Mouse (Mus musculus) right cerebral cortex, adult 2 months (tissue): ENCODE measurements around the gene Utp11.
"Not testable (repeated sequence)": the region's sequence is repeated elsewhere in the genome, so short reads cannot be mapped to it uniquely, and the experiment has no call there.

Experiments used
- DNase-seq, 2 experiments: peaks; one replicate each; pipeline ENCODE4 v3.0.0; 2021 to 2022; ENCODE audit warnings: low spot score in 2 of 2

Gene Utp11

DNA sequence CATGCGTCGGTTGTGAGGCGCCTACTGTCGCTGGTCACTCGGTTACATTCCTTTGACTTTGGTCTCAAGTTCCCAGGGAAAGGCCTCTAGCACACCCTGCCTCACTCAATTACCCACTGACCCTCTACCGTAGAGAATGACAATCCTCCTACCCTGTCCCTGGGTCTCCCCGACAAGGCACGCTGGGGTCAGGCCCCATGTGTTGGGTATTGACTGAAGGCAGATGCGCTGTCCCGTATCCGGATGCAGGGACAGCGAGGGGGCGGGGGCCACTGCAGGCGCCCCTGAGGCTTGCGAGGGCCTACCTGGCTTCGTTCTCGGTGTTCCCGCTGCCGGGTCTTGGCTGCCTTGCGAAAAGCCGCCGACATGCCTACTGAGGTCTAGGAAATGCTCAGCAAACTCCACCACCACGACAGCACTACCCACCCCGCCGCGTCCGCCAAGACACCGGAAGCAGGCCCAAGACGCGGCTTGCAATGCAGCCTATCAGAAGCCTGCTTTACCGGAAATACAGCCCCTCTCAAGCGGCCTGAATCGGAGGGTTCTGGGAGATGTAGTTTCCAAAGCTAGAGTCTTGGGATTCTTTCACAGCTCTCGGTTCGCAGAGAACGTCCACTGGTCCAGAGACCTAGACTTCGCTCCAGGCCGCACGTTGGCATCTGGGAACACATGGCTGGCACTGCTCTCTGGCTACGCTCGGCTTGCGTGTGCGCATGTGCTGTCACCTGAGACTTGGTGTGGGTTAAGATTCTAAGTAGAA is at the start of gene Utp11:
Utp11 (minus strand) TSS at position 466 of the 760 bp plus-strand sequence.
- DNase-seq = peak; percentile 88 to 89

DNA sequence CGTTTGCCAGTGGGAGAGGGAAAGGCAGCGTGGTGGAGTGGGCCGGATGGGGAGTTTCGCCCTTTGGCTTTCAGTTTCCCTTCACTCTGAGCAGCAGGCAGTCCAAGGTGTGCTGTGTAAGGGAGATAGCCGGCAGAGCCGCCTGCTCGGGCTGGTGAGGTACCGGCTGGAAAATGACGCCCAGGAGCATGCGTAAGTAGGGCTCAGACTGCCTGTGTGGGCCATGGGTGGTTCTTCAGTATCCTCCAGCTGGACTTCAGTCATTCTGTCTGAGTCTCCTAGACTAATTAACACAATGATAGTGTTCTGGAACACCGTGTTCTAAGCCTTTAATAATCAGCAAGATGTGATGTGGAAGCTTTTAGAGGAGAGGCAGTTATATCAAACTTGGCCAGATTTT is 49.4 kb upstream of the Utp11 start:
- DNase-seq = no peak

DNA sequence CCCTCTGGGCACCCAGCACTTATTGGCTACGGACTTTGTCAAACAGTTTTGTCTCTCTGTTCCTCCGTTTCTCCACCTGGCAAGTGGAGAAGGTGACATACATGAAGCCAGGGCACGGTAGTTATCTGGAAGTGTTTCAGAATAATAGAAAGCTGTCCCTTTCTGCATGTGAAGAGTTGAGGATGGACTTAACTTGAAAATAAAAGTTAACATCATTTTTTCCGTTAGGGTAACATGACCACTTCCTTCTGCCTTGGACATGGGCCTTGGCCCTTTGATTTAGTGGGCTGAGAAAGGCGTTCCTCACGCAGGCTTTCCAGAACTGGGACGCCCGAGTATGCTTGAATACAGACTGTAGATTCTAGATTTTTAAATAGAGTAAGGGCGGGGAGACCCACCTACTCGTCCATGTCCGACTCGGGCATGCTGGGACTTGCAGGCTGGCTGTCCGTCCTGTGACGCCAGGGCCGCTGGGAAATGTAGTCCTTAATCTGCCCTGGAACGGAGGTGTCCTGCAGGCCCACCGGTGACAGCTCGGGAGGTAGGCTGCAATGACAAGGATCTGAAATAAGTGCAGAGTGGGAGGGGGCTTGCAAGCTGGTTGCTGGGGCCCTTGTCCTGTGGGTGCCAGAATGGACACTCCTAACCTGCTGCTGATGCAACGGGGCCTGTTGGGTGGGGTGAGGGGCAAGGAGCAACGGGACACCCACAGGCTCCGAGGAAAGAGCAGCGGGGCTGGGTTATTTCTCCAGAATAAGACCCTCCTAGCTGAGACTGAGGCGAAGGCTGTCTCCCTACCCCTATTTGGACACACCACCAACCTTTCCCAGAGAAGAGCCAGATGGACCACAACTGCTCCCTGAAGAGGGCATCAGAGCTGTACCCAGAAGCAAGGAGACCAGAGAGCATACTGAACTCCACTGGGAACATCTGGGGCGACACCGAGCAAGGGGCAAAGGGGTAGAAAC is 48.3 kb upstream of the Utp11 start, which contains the start of gene Inpp5b:
Inpp5b (plus strand) TSS at position 475 of the 968 bp plus-strand sequence.
- DNase-seq = peak; percentile 88 to 94

DNA sequence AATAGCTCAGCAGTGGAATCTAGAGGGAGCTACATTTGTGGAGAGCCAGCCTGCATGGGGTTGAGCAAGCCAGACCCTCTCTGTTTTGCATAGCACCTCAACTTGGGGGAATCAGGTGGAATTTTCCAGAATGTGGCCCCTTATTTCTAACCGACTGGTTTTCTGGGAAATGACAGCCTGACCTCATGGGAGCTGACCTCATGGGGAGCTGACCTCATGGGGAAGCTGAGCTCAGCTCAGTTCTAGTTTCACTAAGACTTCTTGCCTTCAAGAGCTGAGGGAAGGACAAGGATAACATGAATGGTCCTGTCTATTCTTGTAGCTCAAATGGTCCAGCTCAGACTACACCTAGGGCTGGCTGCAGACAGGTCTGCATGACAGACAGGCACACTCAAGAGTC is 45.4 kb upstream of the Utp11 start:
- DNase-seq = no peak

DNA sequence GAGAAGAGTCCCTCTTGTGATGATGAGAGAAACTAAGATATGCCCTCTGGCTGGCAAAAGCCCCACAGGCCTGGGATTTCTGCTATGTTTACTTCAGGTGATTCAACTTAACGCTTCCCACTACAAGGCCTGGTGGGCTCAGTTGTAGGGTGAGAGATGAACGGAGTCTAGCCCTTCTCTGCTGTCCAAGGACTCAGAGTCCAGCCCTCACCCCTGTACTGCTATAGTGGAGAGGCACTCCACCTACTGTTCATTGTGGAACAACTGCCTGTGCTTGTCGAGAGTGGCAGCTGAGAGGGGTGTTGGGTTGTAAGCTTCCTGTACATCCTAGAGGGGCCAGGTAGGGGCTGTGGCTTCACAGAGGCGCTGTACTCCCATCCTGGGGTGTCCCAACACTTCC is 44.6 kb upstream of the Utp11 start:
- DNase-seq = no peak

DNA sequence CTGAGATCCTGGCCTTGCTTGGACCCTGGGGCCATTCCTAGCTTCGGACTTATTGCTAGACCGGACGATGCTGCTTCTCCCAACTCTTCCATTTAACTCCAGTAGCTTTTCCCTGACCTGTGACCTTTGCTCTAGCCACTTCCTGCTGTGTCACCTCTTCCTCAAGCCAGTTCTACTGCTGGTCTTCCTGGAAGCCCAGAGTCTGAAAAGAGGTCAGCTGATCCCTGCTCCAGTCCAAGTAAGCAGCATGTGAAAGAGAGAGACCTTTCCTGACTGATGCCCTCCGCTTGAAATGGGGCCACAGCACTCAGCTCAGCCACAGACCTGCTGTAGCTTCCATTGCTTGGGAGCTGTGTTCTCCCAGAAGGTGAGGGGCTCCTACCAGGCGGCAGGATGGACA is 44.1 kb upstream of the Utp11 start:
- DNase-seq = no peak

DNA sequence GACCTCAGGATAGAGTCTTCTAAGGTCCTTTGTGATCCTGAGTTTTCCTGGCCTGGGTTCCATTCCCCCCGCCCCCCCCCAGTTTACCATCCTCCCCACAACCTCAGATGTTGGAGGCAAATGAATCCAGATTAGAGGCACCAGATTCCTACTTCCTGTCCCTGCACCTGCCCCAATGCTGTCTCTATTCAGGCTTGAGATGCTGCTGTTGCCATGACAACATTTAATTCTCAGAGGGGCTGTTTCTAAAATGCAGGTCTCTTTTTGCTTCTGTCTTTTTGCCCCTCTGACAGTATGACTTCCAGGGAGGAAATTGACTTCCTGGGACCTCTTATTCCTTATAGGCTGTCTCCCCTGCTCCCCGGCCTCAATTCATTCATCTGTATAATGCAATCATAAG is 43.6 kb upstream of the Utp11 start:
- DNase-seq = no peak

DNA sequence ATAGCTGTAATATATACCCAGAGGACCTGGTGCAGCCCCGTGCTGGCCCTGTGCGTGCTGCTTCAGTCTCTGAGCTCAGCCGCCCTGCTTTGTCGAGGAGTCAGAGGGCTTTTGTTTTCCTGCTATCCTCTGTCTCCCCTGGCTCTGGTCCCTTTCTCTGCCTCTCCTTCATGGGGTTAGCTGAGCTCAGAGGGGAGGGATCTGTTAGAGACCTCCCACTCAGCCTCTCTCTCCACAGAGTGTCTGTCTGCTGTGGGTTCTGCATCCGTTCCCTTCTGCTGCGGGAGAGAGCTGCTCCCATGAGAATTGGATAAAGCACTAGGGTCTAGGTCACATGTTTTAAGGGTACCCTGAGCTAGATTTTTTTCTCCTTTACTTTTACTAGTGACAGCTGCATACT is 32.7 kb upstream of the Utp11 start:
- DNase-seq = no peak

DNA sequence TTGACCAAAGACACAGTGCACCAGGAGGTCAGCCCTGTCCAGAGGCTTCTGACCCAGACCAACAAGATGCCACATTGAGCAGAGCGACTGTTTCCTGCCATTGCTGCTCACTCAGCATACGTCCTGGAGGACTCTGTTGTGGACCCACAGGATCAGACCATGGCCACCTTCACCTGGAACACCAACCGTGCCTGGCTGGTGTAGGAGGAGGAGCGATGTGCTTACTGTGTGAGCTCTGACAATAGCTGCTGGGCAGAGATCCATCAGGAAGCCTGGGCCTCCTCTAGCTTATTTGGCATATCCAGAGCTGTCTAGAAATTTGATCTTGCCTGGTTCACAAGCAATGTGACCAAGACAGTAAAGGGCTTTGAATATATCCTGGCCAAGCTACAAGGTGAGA is 25.7 kb upstream of the Utp11 start:
- no peak for DNase-seq

DNA sequence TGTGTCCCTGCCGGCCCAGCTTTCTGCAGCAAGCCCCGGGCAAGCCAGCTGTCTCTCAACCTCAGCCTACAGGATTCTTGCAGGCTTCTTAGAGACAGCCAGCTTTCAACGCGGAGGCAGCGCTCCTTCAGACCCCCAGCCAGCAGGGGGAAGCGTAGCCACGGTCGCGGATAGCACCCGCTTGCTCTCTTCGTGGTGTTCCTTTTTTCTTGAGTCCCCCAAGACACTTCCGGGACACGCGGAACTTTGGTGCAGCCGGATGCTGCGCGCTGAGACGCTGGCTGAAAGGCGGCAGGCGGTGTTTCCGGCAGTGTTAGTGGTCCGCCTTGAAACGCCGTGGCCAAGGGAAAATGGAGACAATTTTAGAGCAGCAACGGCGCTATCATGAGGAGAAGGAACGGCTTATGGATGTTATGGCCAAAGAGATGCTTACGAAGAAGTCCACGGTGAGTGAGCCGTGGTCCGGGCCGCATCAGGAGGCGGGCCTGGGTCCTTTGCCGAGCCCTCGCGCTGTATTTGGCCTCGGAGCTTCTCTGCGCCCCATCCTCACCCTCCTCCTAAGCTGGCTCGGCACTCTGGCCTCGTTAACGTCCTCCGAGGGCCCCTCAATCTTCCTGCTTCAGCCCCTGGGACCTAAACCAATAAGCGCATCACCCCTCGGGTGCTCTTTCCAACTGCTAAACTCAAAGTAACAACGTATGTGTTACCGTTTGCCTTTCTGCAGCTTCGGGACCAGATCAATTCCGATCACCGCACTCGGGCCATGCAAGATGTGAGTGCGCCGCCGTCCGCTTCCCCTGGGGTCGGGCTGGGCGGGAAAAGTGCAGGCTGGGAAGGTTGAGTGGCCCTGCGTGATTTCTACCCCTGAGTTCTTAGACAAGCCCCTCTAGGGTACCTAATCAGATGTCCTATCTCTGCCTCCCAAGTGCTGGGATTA is 21.4 kb upstream of the Utp11 start, which contains the start of gene Sf3a3:
Sf3a3 (plus strand) TSS at position 232 of the 937 bp plus-strand sequence.
- peak; percentile 96 to 97 for DNase-seq

DNA sequence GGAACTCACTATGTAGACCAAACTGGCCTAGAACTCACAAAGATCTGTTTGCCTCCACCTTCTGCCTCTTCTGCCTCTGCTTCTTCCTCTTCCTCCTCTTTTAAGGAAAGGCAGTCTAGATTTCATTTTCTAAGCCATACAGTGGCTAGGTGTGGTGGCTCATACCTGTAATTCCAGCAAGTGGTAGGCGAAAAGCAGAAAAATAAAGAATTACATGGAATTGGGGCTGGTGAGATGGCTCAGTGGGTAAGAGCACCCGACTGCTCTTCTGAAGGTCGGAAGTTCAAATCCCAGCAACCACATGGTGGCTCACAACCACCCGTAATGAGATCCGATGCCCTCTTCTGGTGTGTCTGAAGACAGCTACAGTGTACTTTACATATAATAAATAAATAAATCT is 20.4 kb upstream of the Utp11 start:
- not testable (repeated sequence) for DNase-seq

DNA sequence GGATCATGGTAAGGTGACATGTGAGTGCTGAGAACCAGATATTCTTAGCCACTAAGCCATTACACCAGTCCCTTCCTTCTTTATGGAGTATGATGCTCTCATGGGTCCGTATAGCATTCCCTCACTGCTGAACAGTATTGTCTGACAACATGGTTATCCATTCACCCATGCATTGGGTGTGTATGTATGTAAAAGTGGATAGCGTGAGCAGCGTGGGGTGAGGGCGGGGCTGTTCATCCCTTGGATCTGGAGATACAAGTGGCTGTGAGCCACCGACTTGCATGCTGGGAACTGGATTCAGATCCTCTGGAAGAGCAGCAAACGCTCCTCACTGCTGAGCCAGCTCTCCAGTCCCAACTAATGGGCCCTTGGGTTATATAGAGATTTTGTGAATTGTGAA is 19.2 kb upstream of the Utp11 start:
- no peak for DNase-seq

DNA sequence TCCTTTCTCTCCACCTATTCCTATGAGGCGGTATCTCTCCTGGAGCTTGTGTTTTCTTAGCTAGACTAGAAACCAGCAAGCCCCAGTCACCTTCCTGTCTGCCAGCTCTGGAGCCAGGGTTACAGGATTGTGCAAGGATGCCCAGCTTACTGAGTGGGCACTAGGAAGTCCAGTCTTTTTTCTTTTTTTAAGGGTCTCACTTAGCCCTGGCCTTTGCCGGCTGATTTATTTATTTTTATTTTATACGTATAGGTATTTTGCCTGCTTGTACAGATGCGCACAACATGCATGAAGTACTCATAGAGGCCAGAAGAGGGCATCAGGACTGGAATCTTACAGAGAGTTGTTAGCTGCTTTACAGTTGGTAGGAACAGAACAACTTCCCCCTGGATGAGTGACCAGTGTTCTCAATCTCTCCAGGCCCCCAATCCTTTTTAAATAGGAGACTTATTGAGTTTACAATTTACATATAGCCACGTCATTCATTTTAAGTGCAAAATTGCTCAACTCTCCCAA is 17.4 kb upstream of the Utp11 start:
- DNase-seq = peak; percentile 52 to 66

DNA sequence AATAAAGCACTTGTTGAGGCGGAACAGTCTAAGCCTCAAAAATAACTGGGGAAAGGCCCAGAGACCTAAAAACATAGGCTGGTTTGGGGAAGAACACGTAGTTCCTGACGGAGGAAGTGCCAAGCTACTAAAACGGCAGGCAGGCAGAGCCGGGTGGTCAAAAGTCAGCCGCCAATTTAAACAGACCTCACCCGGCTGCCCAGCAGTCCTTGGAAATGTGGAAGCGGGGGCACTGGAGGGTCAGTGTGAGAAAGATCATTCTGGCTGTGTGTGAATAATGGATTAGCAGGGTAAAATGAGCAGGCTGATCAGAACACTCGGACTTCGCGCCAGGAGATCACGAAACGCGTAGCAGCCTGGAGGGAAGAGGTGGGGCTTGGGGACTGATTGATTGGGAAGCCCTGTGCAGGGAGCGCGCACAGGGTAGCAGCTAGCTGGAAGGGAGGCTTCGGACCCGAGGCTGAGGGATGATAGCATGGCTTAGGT is 16.6 kb upstream of the Utp11 start:
- DNase-seq = no peak

DNA sequence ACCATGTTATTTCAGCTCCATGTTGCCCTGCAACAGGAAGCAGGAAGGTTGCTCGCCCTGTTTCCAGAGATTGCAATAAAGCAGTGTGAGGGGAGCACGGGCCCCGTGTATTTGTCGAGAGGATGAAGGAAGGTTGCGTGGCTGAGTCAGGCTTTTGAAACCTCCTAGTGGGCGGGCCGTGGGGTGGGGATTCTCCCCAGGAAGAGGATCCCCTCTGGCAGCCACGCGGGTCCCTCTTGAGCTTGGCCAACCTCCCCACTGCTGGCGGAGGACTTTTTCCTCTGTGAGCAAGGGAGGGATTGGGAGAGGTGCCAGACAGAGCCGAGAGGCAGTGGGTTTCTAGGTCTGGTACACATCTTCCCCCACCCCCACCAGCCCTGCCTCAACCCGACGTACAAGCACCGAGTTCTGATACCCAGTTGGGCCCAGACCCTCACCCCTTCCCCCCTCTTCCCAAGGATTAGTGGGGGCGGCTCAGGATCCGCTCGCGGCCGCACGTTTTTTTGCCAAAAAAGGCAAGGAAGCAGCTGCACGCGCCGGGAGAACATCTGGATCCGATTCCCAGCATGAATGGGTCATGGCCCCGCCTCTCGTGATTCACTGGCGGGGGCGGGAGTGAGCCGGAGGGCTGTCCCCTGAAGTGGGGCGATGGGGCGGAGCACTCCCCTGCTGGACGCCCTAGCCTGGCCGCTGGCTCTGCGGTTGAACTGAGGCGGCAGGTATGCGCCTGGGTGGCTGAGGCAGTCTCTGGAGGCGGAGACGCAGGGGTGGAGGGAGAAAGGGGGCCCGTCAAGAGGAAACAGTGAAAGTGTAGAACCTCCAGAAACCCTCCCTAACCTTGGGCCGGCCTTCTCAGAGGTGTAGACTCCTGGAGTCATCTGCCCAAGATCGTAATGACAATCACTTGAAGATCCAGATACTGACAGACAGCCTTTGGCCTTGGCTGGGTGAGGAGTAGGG is 15.4 kb upstream of the Utp11 start:
- peak; percentile 66 to 69 for DNase-seq

DNA sequence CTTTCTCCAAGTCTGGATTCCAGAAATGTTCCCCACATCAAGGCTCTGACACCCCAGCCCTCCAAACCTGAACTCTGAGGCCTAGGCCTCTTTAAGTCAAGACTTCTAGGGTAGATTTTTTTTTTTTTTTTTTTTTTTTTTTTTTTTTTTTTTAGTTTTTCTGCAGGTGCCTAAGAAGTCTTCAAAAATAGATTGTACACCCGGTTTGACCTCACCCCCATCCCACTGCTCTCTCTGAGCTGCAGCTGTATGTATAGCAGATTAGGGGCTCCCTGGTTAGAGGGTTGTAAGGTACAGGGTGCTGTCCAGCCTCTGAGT is 14.8 kb upstream of the Utp11 start:
- not testable (repeated sequence) for DNase-seq

DNA sequence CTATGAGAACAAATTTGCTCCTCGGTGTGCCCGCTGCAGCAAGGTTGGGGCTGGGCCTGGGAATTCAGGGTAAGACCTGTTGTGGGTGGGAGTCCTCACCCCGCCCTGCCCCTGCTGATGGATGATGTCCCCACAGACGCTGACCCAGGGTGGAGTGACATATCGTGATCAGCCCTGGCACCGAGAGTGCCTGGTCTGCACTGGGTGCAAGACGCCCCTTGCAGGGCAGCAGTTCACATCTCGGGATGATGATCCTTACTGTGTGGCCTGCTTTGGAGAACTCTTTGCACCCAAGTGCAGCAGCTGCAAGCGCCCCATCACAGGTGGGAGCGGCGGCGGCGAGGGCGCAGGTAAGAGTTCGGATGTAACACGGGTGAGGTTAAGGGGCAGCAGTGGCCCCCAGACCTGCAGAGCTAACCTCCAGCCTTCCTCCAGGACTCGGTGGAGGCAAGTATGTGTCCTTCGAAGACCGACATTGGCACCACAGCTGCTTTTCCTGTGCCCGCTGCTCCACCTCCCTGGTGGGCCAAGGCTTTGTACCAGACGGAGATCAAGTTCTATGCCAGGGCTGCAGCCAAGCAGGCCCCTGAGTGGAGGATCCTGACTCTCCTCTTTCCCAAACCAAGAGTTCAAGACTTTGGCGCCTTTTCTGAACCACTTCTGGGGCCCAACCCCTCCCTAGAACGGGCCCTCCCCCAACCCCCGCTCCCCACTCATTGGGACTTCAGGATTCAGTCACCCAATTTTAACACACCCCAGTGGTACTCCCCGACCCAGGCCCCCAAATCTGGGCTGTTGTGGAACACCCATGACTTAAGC is 14.2 kb upstream of the Utp11 start:
- DNase-seq = not testable (repeated sequence)

DNA sequence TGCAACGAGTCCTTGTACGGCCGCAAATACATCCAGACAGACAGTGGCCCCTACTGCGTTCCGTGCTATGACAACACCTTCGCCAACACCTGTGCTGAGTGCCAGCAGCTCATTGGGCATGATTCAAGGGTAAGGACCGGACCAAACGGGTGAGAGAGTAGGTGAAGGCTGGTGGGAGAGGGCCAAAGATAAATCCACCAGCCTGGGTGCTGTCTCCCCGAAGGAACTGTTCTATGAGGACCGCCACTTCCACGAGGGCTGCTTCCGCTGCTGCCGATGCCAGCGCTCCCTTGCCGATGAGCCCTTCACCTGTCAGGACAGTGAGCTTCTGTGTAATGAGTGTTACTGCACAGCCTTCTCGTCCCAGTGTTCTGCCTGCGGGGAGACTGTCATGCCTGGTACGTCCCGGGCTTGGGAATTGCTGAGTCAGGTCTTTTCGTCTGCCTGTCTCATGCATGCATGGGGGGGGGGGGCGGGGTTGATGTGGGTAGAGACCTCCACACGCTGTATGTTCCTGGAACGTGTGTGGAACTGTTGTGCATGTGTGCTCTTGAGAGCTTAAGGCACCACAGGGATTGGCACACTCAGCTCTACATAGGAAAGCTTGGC is 12.4 kb upstream of the Utp11 start:
- DNase-seq = no peak
